Mouse (Mus musculus): Measurements from ENCODE around the gene Igf1r.

Gene Igf1r

DNA sequence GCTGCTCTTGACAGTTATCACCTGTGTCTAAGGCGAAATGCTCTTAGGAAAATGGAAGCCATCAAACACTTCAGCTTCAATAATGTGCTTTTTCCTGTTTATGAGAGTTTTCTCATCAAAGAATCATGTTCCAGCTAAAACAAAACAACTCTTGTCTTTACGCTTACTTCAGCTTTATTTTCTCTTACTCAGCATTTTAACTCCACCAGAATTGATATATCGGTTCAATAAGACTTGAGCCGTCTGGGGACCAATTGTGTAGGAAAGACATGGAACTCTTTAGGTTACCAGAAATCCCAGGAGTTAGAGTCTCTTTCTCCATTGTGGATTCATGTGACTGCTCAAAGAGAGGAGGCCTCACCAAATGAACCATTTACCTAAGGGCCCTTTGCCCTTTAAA is 158.9 kb downstream of the Igf1r start:
- no peak for ATAC-seq (ENCODE audit: insufficient number of reproducible peaks, low FRiP score, low TSS enrichment)

DNA sequence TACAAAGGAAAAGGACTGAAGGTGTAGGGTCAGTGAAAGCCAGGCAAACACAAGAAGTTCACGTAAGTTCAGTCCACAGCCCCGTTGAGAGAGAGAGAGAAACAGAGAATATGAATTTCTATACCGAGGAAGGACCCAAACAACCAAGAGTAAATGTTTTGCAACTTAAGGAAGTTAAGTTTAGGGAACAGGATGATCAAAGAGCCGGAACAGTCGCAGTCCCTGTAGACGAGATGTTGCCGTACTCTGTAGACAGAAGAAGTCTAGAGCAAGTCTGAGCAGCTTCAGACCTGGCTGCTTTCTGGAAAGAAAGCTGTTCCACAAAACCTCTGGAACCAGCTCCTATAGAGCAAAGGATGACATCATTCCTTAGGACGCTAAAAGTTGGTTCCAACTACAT is 160.0 kb downstream of the Igf1r start:
- ATAC-seq (ENCODE audit: insufficient number of reproducible peaks, low FRiP score, low TSS enrichment), result no peak

DNA sequence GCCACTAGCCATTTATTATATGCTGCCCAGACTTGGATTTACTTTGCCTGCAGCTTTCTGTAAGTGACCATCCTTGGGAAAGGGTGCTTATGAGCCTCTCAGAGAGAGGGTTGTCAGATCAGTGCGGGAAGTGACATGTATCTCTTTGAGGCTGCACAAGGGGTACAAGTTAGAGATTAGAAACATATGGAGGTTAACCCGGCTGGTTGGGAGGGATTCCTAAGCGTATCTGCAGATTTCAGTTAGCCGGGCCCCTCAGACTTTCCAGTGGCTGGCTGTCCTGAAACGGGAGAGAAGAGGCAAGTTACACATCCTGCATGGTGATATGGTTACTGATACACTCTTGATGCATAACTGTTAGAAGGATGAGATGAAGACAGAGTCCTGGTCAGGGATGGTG is 161.7 kb downstream of the Igf1r start:
- ATAC-seq (ENCODE audit: insufficient number of reproducible peaks, low FRiP score, low TSS enrichment), result no peak

DNA sequence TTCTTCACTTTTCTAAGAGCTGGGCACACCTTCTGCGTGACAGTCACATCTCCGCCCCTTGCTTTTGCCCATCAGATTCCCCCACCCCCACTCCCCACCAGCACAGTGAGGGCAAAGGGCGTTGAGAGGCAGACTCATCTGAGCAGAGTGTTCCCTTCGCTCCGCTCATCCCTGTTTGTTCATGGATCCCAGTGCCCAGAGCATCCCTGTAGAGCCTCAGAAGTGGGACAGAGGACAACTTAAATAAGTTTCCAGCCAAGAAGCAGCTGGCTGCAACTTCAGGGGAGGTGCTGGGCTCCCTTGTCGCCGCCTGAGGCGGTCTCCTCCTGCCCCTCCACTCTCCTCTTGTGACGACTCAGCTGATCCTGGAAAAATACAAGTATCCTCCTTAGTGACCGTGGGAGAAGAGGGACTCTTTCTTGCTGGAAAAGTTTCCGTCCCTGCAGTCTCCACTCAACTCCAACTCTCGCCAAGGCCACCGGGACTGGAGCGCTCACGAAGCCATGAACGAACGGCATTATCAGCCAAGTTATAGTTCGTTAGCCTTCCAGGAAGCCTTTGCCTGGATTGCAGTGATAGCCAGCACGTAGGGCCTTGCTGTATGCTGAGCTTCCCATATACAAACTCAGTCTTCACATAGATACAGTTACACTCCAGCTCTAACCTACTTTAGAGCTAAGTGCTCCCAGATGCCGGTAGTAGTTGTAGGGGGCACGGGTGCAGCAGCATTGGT is 162.5 kb downstream of the Igf1r start:
- no peak for ATAC-seq (ENCODE audit: insufficient number of reproducible peaks, low FRiP score, low TSS enrichment)

DNA sequence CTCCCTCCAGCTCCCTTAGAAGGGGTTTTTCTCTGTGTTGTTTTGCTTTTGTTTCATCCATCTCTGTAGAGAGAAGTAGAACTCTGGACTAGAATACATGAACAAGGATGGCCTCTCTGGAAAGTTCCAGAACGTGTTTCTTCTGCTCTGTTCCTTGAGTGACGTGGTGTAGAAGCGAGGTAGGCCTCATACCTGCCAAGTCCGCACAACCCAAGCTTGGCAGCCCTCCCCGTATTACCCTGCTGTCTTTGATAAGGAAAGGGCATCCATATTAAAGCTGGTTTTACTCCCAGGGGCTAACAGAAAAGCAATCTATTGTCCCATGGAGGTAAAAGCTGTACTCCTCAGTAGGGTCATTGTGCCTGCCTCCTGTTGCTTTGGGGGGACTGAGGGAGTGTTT is 164.9 kb downstream of the Igf1r start:
- ATAC-seq (ENCODE audit: insufficient number of reproducible peaks, low FRiP score, low TSS enrichment), result no peak

DNA sequence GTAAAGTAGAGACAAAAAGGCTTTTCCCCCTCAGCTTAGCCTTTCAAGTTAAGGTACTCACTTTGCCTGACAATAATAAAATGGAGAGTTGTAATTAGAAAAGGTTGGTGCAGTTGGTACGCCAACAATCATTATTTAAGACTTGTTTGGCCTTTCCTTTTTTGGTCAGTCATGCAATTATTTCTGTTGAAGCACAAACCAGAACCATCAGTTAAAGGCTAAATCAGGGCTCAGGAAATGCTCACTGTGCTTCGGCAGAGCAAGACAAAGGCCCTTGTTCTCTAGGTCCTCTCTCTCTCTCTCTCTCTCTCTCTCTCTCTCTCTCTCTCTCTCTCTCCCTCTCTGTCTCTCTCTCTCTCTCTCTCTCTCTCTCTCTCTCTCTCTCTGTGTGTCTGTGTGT is 165.4 kb downstream of the Igf1r start:
- no peak for ATAC-seq (ENCODE audit: insufficient number of reproducible peaks, low FRiP score, low TSS enrichment)

DNA sequence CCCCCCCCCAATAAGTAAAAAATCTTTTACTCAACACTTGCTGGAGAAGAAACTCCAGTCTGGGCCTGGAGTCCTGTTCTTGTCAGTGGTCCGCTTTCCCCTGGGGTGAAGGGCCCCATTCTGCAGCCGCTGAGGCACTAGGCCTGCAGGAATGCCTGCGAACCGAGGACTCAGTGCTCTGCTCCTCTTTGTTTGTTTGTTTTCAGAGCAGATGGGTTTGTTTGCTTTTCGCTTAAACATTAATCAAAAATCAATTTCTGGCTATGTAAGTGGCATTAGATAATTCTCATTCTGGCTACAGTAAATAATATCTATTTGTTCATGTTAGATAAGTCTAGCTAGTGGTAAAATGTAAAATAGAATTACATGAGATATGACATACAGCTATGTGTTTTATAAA is 167.0 kb downstream of the Igf1r start:
- no peak for ATAC-seq (ENCODE audit: insufficient number of reproducible peaks, low FRiP score, low TSS enrichment)

DNA sequence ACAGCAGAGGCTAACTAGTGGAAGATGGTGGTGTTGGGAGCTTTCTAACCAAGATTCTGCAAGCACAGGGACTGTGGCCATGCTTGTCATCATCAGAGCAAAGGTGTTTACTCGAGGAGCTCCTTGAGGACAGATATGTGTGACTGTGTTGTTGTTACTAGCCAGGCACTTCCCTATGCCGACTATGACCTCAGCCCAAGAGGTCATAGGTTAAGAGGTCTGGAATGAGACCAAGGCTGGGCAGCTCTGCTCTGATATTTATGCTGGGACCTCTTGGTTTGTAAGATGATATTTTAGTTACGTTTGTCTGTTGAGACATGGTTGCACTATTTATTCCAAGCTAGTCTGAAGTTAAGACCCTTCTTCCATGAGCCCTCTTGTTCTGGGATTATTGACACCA is 169.8 kb downstream of the Igf1r start:
- ATAC-seq (ENCODE audit: insufficient number of reproducible peaks, low FRiP score, low TSS enrichment), result no peak

DNA sequence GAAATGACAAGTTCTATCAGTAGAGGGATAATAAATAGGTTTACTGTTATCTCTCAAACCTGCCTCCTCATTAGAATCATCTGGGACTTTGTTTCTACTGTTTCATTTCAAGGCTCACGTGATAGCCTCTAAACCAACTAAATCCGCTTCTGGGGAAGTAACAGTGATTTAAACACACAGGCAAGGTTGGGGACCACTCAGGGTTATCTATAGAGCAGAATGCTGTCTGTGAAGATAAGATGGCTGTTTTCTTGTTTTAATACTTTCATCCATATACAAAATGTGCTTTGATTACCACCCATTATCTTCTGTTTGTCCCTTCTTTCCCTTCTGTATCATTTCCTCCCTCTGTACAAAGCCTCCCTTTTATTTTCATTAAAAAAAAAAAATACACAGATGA is 172.7 kb downstream of the Igf1r start:
- no peak for ATAC-seq (ENCODE audit: insufficient number of reproducible peaks, low FRiP score, low TSS enrichment)

DNA sequence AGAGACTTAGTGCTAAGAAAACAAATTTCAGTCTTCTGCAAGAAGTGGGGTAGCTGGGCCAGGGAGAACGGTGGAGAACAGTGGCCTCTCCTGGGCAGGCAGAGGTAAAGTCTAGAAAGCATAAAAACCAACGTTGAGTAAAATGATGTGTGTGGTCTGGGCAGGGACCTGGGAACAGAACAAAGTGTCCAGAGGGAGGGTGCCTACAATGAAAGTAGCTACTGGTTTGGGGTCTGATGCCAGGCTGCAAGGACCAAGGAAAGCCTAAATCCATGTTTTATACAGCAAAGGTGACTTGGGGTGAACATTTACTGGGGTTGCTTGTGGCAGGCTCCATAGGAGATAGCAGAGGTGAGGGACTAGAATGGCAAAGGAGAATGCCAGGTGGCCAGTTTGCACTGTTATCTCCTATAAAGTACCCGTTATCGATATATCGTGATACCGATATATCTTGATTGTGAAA is 175.2 kb downstream of the Igf1r start:
- ATAC-seq (ENCODE audit: insufficient number of reproducible peaks, low FRiP score, low TSS enrichment), result 0 out of 2 replicates have a peak, but pooled peaks have one; percentile 14

DNA sequence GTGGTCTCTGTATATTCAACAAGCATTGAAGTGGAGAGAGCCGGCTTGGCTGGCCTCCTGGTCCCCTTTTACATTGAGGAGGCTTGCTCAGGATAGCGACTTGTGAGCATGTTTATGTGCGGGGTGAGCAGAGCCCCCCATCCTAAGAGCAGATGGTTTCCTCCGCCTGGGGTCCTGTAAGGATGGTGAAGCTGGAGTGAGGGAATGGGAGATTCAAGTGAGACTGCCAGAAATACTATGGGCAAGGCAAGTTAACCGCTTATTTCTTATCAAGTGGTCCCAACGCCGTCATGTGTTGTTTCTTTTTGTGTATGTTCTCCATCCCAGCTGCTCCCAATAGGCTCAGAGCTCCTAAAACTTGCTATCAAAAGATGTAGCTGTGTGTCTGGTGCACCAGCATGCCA is 175.6 kb downstream of the Igf1r start:
- ATAC-seq (ENCODE audit: insufficient number of reproducible peaks, low FRiP score, low TSS enrichment), result no peak

DNA sequence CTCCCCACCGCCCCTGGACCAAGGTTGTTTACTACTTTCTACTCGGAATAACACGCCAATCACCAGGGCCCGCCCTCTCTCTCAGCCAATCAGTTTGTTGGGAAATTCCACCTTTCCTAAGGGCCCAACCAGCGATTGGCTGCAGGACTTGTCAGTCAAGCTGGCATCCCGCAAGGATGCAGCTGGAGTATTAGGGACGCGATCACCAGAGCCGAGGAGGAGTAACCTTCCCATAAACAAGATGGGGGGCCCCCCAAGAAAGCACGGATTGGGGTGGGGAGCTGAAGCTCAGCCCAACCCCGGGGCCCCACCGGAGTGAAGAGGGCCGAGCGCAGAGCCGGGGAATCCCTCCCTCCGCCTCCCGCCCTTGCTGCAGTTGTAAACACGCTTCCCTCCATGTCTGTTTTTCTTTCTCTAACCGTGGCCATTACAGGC is 176.5 kb downstream of the Igf1r start:
- ATAC-seq (ENCODE audit: insufficient number of reproducible peaks, low FRiP score, low TSS enrichment), result peak; percentile 94

DNA sequence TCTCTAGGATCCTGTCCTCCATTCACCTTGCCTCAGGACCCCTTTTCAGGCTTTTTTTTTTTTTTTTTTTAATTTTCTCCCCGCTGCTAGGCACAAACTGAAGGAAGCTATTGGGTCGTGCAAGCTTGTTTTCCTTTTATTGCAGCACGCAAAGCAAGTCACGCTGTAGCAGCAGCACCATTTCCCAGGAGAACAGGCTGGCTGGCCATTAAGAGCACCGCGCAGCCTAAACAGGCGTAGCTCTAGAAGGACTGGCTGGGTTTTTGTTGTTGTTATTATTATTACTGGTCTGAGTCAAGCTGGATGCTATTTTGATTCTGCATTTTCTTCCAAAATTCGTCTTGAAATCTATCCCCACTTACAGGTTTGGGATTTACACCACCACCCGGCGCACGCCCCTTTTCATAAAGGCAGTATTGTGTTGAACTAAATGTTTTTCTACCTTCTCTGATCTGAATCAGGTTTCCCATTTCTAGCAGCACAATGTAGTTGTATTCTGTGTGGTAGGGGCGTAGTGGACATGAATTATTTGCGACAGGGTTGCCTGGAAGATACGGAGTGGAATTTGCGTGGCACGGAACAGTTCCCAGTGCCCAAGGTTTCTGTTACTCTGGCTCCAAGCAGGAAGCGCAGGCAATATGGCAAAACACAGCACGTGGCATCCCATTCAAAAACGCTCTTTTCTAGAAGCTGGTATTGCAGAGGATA is 177.1 kb downstream of the Igf1r start:
- peak; percentile 57 for ATAC-seq (ENCODE audit: insufficient number of reproducible peaks, low FRiP score, low TSS enrichment)

DNA sequence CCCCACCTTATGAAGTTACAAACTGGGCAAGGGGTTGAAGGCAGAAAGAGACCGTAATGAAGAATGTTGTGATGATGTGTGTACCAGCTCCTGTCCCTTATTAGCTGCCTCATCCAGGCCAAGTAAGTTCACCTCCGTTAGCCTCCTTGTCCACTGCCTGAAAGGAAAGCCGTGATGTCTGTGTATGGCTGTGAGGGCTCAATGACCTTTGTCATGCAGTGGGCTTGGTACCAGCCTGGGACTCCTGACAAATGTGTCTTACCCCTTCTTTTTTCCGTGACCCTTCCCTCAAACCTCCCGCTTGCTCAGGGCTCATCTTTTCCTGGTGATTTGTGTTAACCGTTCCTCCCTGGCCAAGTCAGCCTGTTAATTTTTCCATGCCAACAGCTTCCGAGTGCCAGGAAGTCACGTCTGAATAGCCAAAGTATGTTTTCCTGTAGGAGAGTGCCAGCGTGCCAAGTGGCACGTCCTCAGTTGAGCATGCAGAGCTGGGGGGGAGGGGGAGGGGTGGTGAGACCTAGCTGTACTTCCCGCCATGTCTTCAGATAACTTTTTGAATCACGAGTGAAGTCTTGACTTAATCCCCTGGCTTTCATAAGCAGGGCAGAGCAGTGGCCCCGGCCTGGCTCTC is 178.4 kb downstream of the Igf1r start:
- no peak for ATAC-seq (ENCODE audit: insufficient number of reproducible peaks, low FRiP score, low TSS enrichment)

DNA sequence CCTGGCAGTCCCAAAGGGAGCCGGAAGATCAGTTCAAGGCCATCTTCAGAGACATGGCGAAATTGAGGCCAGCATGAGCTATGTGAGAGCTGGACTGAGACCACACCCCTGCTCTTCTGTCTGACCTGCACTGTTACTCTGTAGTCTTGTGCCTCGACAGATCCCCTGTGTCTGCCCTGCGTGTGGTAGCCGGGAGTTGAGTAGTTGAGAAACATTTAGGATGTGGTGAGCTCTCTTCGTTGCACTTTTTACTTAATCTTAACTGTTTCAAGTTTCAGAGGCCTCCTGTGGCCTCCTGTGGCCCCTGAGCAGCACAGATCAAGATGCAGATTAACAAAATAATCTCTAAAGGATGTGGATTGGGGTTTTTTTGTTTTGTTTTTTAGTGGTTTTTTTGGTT is 181.1 kb downstream of the Igf1r start:
- ATAC-seq (ENCODE audit: insufficient number of reproducible peaks, low FRiP score, low TSS enrichment), result no peak

DNA sequence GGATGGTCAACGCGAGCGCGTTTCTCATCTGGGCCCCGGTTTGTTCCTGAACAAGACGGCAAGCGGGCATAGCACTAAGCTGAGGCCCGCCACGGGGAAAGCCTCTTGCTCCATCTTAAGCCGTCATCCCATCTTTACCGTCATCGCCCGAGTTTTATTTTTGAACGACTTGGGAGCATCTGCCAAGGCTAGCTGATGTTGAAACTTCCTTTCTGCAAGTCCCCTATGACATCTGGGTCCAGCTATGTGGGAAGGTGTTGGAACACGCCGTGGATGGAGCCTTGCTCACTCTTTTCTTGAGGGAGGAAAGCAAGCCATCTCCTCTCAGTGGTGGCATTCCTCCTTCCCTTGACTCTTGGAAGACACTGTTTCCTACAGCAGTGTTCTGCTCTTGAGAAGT is 182.3 kb downstream of the Igf1r start:
- ATAC-seq (ENCODE audit: insufficient number of reproducible peaks, low FRiP score, low TSS enrichment), result no peak

DNA sequence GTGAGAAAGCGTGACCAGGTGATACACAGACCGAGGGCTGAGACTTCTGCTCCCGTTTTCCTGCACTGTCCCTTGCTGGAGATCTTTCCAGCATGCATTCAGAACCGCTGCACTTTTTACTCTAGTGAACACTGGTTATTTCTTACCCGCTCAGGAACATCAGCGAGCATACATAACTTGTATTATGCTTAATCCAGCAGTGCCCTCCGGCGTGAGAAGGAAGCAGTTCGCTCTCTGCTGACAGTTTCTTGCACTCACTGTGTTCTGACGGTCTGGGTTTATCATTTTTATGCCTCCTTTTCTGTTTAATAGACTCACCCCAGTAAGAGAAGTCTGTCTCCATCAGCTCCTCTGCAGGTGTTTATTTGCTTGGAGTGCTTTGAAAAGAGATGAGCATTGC is 183.4 kb downstream of the Igf1r start:
- ATAC-seq (ENCODE audit: insufficient number of reproducible peaks, low FRiP score, low TSS enrichment), result no peak

DNA sequence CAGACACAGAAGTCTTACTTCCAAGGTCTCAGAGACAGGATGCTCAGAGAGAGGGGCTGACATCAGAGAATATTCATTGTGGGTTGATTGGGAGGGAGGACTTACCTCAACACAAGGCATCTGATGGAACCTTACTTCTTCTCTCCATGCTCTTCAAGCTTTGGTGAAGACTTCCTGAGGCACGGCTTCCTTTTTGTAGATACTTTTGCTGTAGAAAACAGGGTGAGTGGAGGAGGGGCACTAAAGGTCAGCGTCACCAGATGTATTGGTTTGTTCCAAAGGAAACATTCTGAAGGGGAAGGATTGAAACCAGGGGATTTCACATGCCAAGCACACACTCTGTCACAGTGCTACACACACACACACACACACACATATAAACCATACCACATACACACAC is 186.8 kb downstream of the Igf1r start:
- no peak for ATAC-seq (ENCODE audit: insufficient number of reproducible peaks, low FRiP score, low TSS enrichment)

DNA sequence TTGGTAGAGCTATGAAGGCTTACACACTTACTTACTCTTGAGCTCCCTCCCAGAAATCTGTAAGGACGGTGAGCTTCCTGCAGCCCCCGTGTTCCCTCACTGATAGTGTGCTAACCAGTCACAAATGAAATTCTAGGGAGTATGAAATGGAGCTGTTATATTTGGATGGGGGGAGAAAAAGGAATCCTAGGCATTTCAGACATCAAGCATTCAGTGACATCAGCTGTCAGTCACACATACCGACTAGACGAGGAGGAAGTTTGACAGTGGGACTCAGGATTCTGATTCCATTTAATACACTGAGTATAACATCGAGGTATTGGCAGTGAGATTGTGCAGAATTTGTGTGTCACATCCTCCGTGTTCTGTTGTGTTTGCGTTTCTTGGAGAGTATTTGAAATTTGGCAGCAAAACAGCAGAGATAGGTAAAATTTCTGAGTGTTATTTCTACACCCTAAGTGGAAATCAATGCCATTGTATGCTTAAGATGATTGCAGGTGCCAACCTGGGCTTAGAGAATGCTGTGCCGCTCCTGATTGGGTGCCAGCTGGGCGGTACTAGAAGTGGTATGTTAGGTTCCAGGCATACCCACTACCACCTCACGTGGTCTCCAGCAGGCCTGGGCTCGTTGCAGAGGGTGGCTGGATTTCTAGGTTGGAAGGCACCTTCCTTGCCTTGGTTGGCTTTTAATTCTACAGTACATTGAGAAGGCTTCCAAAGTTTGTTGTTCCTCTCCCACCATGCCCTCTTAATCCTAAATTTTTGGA is 187.6 kb downstream of the Igf1r start:
- ATAC-seq (ENCODE audit: insufficient number of reproducible peaks, low FRiP score, low TSS enrichment), result no peak

DNA sequence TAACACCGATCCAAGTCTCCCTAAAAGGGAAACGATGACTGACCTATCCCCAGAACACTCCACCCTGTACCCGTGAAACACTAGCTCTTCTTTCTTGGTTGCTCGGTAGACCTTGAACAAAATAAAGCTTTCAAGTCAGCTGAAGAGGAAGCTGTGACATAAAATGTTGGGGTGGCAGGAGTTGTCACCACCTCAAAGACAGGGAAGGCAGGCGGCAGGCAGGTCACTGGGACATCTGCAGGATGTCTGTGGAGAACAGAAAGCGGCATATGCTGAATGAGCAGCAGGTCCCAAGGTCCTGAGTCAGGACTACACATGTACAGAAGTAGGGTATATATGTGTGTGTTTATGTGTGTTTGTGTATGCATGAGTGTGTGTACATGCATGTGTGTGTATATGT is 191.6 kb downstream of the Igf1r start:
- ATAC-seq (ENCODE audit: insufficient number of reproducible peaks, low FRiP score, low TSS enrichment), result no peak
